Mouse (Mus musculus) thymus, postnatal 25 days (tissue): ENCODE results near the gene Itprid1.

ENCODE experiments used
- DNase-seq: peaks from one replicate; pipeline ENCODE4 v3.0.0; 2022

Itprid1 gene

GRCm38 (mm10) chr6:55836650-55837320, at the start of gene Itprid1:
TSS of gene Itprid1 (plus strand) at chr6:55836895.
- no peak for DNase-seq

GRCm38 (mm10) chr6:55789557-55789956, 47.1 kb upstream of the Itprid1 start:
- no peak for DNase-seq

DNA sequence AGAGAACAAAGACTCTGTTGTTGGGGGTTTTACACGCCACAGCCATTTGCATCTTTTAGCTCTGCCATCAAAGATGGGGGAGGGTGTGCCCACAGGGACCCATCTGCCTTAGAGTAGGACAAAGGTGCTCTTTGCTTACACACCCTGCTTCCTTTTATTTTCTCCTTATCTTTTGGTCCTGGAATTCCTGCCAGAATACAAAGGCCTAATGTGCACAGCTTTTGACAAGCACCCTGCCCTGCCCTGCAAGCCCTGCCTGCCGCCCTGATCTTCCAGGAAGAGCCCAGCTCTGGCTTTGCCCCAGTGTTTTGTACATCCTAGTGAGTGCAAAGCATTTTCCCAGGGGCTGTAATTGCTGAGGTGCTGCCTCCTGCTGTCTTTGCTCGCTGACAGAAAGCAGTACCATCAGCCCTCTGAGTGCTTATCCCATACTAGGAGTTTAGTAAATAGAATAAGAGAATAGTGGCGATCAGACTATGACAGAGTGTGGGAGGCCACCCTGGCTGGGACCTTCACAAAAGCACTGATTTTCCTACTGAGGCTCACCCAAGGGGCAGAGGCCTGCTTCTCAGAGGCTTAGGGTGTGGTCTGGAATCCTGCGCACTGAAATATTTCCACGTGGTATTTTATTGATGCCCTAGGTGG, 44.7 kb upstream of the Itprid1 start:
- no peak for DNase-seq

DNA sequence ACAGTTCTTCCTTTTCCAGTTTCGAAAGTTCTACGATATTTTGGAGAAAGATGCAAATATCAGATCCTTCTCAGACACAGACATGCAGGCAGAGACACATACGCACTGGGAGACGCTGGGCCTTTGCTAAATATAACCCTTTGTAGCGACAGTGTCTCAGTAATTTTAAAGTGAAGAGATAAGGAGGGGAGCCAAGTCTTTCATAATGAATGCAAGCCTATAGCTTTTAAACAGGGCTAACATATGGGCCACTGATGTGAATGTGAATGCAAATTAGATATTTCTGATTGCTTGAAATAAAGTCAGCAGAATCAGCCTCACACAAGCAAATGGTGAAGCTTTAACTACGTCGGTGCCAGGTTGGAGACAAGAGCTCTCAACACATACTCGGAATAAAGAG, 44.2 kb upstream of the Itprid1 start:
- no peak for DNase-seq

DNA sequence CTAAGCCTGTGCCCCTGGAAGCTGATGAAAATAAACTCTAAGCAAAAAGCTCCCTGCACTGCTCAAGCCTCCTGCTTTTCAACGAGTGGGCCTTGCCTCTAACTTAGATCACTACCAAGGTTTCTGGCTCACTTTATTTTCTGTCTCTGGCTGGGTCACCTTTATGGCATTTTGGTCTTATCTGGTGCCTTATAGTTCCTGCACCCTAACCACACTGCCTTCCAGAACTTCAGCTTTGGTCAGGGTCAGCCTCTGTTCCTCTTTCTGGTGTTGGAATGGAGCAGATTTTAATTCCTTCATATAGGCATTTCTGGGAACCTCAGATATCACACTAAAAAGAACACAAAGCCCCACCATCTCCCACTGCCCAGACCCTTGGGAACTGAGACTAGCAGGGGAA, 34.0 kb upstream of the Itprid1 start:
- DNase-seq: no peak

DNA sequence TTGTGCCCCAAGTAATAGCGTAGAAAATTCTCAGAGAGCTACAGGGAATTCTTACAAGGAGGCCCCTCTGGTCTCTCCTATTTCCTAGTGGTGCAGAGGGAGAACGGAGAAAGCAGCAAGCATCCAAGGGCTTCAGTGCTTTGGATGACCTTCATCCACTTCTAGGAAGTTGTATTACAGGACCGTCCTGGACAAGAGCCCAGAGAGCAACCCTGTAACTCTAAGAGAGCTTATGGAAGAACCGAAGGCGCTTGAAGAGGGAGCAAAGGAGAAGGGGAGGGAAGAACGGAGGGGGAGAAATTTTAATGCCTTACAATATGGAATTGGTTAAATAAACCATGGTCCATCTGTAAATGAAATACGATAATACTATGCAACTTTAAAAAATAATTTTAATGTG, 33.3 kb upstream of the Itprid1 start:
- no peak for DNase-seq

GRCm38 (mm10) chr6:55803991-55804680, 32.6 kb upstream of the Itprid1 start:
- no peak for DNase-seq

DNA sequence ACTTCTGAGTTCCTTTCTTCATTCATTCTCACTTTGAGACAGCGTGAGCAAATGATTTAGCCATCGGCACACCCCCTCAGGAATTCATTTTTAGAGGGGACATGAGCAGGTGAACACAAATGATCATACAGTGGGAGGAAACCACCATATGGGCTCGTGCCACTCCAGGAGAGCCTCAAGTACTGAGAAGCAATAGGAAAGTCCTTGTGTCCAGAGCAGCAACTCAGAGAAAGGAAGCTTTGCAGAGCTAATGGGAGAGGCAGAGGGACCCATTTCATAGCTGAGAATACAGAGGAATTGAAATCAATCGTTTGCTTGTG, 32.1 kb upstream of the Itprid1 start:
- DNase-seq: no peak

DNA sequence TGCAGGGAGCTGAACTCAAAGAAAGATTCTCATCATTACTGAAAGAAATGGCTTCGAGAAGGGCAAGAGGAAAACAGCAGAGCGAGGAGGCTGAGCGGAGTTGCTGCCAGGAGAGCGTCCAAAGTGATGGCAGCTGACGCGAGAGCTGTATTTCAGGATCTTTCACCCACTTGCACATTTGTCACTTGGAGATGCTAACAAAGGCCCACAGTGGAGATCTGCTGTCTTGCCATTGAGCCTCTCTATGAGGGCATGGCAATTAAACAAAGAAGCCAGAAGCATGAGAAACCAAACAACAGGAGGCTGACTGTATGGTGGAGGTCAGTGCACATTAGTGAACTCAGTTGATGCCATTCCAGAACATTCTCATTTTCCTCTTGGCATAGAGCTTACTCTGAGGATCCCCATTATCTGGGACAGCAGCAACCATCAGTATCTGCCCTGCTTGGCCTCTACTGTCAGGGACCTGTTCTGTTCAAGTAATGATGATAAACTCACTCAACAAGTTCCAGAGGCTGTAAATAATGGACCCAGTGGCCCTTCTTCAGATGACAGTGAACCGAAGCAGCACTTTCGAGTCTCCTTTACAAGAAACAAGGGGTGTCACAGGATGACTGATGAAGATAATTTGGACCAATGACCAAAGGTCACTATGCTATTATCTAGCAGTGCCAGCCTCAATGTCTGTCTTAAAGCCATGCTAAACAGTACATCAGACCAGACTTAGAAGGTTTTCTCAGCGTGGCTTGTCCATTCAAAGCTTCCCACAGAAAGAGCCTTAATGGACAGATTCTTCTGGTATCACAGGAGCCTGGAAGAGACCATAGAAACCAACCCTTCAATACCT, 31.2 kb upstream of the Itprid1 start:
- no peak for DNase-seq

DNA sequence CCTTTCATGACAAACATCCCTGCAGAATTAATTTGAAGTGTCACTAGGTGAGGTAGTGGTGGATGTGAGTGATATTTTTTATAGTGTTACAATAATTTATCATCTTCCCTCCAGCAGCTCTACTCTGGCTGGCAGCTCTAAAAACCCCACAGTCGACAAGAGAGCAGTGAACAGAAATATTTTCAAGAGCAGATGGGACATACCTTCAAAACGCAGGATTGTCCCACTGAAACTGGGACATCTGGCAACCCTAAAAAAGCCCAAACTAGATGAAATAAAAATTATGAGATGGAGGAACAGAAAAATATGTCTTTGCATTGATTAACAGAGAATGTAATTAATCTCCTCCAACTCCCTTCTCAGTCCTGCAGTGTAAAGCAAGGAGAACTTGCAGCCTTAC, 30.2 kb upstream of the Itprid1 start:
- DNase-seq: no peak

- DNase-seq: no peak
Measured at GRCm38 (mm10) chr6:55808692-55809091, 28.0 kb upstream of the Itprid1 start.

DNA sequence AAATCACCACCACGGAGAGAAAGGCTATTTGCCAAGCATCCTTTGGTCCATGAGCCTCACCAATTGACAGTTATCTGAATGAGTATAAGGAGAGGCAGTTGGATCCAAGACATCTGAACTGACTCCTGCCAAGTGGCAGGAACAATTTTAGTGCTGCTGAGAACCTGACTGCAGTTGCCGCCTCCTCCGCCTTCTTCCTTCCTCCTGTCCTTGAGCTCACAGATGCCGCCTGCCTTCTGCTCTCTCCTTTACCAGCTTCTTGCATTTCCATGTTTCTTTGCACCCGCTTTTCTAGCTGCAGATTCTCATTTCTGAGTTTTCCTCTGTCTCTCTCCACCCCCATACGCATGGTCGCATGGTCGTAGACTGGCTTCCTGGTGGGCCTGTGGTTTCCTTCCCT, 25.5 kb upstream of the Itprid1 start:
- no peak for DNase-seq

- no peak for DNase-seq
Measured at GRCm38 (mm10) chr6:55812353-55812752, 24.3 kb upstream of the Itprid1 start.

DNA sequence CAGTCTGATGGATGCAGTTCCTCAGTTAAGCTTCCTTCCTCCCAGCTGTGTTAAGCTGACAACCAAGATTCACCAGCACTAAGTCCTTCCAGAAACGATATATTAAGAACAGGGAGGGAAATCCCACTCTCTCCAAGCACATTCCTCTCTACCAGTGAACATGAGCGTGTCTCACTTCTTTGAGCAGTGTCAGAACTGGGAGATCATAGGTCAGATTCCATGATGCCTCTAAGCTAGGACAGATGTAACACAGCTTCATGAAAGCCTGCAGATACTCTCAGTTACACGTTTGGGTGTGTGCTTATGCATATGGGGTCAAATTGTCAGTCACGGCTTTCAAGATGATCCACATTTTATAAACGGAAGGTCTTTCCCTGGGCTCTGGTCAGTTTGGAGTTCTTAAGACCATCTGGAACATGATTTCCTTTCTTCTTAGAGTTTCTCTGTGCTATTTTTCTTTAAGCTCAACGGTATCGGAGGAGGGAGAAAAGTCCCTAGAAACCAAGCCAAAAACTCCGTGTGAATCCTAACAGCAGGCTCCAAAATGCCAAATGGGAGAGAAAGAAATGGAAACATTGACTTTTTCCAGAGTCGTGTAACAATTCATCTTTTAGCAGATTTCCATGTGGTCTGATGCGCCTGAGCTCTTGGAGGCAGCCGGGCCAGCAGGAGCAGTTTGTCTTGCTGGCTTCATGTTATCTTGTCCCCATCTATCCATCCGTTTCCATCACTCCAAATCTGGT, 22.3 kb upstream of the Itprid1 start:
- no peak for DNase-seq

GRCm38 (mm10) chr6:55816911-55817310, 19.8 kb upstream of the Itprid1 start:
- no peak for DNase-seq

DNA sequence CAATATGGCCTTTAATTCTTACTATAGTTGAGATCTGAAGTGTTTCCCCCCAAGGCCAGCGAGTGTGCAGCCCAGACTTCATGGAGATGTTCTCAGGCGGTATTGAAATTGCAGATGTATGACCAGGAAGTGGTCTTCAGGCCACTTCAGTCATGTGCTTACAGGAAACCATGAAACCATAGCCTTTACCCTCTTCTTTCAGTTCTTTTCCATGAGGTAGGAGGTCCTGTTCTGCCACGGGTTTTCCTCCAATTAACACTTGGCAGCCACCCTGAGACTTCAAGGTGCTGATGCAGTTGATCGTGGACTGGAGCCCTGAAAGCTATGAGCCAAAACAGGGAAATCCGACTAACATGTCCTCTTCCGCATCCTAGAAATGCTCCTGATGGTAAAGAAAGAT, 7.0 kb upstream of the Itprid1 start:
- no peak for DNase-seq

DNA sequence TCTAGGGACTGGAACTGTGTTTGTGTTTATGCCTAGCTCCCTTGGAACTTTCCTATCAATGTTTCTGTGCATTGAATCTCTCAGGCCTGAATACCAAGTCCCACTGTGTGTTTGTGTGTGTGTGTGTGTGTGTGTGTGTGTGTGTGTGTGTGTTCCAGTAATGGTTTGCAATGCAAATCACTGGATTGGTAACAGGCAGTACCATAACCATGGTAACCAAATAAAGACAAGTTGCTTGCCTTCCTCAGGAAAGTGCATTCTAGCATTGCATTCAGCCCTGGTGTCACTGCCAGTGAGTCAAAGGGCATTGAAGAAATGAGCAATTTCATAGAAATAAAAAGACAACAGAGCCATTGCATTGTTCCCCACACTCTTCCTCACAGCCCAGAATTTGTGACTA, 15.9 kb downstream of the Itprid1 start:
- no peak for DNase-seq

- no peak for DNase-seq
Measured at GRCm38 (mm10) chr6:55856085-55856484, 19.4 kb downstream of the Itprid1 start.

DNA sequence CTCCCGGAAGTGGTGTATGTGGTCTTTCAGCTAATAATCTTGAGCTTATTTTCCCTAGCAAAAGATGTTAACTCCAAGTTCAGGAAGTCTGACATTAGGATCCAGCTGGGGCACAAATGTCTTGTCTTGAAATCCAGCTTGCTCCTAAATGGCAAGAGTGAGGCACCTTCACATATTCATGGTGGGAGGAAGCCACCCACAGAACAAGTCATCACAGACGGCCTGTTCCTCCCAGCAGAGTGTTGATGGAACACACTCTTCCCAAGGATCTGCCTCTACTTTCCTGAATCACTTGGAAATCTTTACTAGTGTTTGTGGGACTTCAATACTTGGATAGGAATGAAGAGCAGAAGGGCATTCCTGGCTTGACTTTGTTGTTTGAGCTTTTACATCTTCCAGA, 28.5 kb downstream of the Itprid1 start:
- no peak for DNase-seq

GRCm38 (mm10) chr6:55879356-55879960, 42.8 kb downstream of the Itprid1 start:
- no peak for DNase-seq

DNA sequence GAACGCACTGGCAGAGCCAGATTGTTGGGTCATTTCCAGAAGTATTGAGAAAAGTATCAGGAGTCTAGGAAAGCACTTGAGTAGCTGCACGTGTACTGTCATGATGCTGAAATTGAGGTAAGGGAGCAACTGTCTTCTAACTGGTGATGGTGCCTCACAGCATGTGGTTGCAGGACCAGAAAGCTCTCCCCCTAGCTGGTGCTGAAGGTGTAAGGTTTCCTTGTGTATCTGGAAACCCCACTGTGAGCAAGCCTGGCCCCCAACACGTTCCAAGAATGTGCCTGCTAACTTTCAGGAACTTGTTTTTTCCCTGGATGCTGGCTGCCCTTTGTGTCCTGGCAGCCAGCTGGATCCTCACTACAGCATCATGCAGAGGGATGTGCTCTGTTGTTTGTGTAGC, 44.2 kb downstream of the Itprid1 start:
- DNase-seq: no peak

DNA sequence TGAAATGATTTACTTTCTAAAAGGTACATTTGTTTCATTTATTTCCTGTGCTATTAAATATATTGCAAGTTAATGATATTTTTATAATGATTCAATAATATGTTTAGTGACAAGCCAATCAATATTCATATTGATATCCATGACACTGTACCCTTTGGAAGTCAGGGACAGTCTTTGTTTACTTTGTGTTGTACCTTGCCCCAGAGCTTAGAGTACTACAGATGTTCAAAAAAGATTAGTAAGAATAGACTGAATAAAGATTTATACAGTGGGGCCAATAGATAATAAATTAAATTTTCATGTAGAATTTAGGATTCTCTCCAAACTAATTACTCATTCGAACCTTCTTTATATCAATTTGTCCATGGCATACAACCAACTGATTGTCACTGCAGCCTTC, 50.9 kb downstream of the Itprid1 start:
- DNase-seq: no peak
